Mouse (Mus musculus) myocyte (in vitro differentiated cells): ENCODE data around the gene Supt3.

Experiments
- CEBPB ChIP-seq: IDR thresholded peaks from 2 replicates; pipeline ENCODE4 v1.6.1; 2011; ENCODE audit warnings: mild to moderate bottlenecking, moderate library complexity; ENCODE audit not compliant: poor library complexity, insufficient read depth, severe bottlenecking
- E2F4 ChIP-seq: IDR thresholded peaks from one replicate; pipeline ENCODE4 v1.6.1; 2011; ENCODE audit warnings: mild to moderate bottlenecking, control low read depth, moderate library complexity; ENCODE audit not compliant: insufficient read depth
- MAX ChIP-seq: IDR thresholded peaks from one replicate; pipeline ENCODE4 v1.6.1; 2011; ENCODE audit warnings: low read depth, mild to moderate bottlenecking, control low read depth
- POLR2A ChIP-seq: IDR thresholded peaks from one replicate; pipeline ENCODE4 v1.6.1; 2011; ENCODE audit warnings: low read depth, mild to moderate bottlenecking, control low read depth, moderate library complexity; ENCODE audit not compliant: insufficient read length
- TCF12 ChIP-seq: IDR thresholded peaks from one replicate; pipeline ENCODE4 v1.6.1; 2011; ENCODE audit warnings: mild to moderate bottlenecking, control low read depth; ENCODE audit not compliant: poor library complexity, insufficient read depth, severe bottlenecking

GRCm38 (mm10) chr17:44777337-44777804 is 419 bp downstream of the Supt3 start:
- TF ChIP-seq CEBPB (no peak), POLR2A (no peak), TCF12 (no peak), MAX (no peak), E2F4 (no peak)
